Mouse (Mus musculus) limb, embryonic 13.5 days (tissue): ENCODE data around the gene Trim9. TPM values are rescaled to one million over a fixed set of nuclear protein-coding genes. Genes with fewer than 3 reads are reported as not detected.

ENCODE experiments used
- ATAC-seq: fragments of 200-750 bp; cut with Nextera tagmentation; 2 replicates; pipeline ENCODE4 v1.8.0; 2017; ENCODE audit warnings: low read depth, moderate number of reproducible peaks, moderate TSS enrichment; ENCODE audit not compliant: low FRiP score
- H3K27ac ChIP-seq: fragments of 300-500 bp; sonication (generic); 2 replicates; pipeline ENCODE4 v1.5.1; 2015; ENCODE audit warnings: inconsistent platforms, mild to moderate bottlenecking, moderate library complexity
- H3K27me3 ChIP-seq: fragments of 300-500 bp; sonication (generic); 2 replicates; pipeline ENCODE4 v1.6.1; 2015; ENCODE audit warnings: mild to moderate bottlenecking, inconsistent platforms
- H3K36me3 ChIP-seq: fragments of 300-500 bp; sonication (generic); 2 replicates; pipeline ENCODE4 v1.6.1; 2015; ENCODE audit warnings: inconsistent platforms, mild to moderate bottlenecking, moderate library complexity
- H3K4me1 ChIP-seq: fragments of 300-500 bp; sonication (generic); 2 replicates; pipeline ENCODE4 v1.6.1; 2015; ENCODE audit warnings: inconsistent platforms
- H3K4me2 ChIP-seq: fragments of 300-500 bp; sonication (generic); replicated peaks from 2 replicates; pipeline ENCODE4 v1.6.1; 2015; ENCODE audit warnings: inconsistent platforms, mild to moderate bottlenecking, moderate library complexity
- H3K4me3 ChIP-seq: fragments of 300-500 bp; sonication (generic); 2 replicates; pipeline ENCODE4 v1.5.1; 2015; ENCODE audit warnings: moderate library complexity, mild to moderate bottlenecking, inconsistent platforms
- H3K9ac ChIP-seq: fragments of 300-500 bp; sonication (generic); 2 replicates; pipeline ENCODE4 v1.6.1; 2015; ENCODE audit warnings: mild to moderate bottlenecking, inconsistent platforms
- H3K9me3 ChIP-seq: fragments of 300-500 bp; sonication (generic); 2 replicates; pipeline ENCODE4 v1.6.1; 2016; ENCODE audit warnings: inconsistent platforms
- WGBS: fragments of 180-500 bp; shearing (Covaris S2); methylation state at CpG from one replicate; pipeline ENCODE4 v1.1.7; 2015; 5-methylcytosine and 5-hydroxymethylcytosine counted together
- polyA plus RNA-seq: library from polyadenylated mRNA; unstranded; fragments of >200 nt; fragmentation: Nextera tagmentation; extraction: Ambion mirVana; gene quantifications from 2 replicates; pipeline ENCODE4 v1.2.1, GENCODE M21; 2015

Trim9 gene
- 0.74 and 0.93 TPM in 2 replicates for polyA plus RNA-seq

DNA sequence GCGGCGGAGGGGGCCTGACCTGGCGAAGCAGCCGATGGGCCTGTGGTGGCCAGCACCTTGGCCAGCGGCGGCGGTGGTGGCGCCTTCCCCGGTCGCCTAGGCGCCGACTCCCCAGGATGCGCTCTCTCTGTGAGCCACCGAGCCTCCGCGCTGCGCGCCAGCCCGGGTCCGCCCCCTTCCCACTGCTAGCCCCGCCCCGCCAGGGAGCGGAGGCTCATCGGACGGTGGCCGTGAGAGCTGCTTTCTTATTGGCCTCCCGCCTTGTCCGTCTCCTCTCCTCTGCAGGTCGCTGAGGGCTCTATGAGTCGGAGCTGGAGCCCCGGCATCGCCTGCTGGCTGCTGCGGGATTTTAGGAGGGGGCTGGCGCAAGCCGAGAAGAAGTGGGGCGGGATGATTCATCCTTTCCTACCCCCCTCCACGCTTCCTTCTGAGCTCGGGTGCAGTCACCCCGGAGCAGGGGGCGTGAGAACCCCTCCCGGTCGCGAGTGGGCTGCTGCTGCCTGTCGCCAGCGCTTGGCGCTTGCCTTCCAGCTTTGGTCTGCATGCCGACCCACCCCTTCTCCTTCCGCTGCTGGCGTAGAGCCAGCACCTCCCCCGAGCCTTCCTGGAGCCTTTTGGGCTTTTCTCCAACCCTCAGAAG lies at the start of gene Trim9:
Gene Trim9, minus strand, starts transcription at position 413 of the 640 bp plus-strand sequence.
- H3K4me1 ChIP-seq = peaks cover 21% of the 10 kb centered on the region
- peak within 1 kb of the TSS; percentile 64 for H3K4me3 ChIP-seq
- no peaks in the 10 kb centered on the region for H3K9me3 ChIP-seq
- WGBS = under 1% methylated on average over 43 of the region's 50 CpGs
- peak within 1 kb of the TSS; percentile 63 for H3K9ac ChIP-seq
- H3K4me2 ChIP-seq = peak within 1 kb of the TSS; percentile 92
- peaks cover 48% of the 10 kb centered on the region for H3K27me3 ChIP-seq
- peak; percentile 99 for ATAC-seq
- H3K27ac ChIP-seq = no peak within 1 kb of the TSS
- H3K36me3 ChIP-seq = no peaks in the 10 kb centered on the region

DNA sequence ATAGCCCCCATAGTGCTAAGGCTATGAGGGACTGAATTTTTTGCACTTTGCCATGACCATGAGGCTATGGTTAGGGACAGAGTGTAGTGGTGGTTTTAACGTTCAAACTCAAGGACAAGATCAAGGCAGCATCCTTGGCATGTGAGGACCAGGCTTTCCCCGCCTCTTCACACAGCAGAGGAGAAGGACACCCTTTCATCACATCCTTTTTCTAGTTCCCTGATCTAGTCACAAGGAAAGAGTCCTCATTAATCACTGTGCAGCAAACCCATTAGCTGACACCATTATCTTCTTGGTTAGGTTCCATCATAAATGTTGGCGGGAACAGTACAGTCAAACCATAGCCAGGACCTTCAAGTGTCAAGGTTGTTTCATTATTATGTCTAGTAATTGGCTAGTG lies 47.6 kb upstream of the Trim9 start:
- 83% methylated on average over 3 of the region's 3 CpGs for WGBS
- H3K27me3 ChIP-seq = no peaks in the 10 kb centered on the region
- no peak for ATAC-seq
- no peaks in the 10 kb centered on the region for H3K36me3 ChIP-seq
- no peak overlapping the region for H3K27ac ChIP-seq
- no peaks in the 10 kb centered on the region for H3K4me1 ChIP-seq
- no peaks in the 10 kb centered on the region for H3K9me3 ChIP-seq
- H3K9ac ChIP-seq = no peak overlapping the region
- no peak overlapping the region for H3K4me3 ChIP-seq
- H3K4me2 ChIP-seq = no peak overlapping the region

DNA sequence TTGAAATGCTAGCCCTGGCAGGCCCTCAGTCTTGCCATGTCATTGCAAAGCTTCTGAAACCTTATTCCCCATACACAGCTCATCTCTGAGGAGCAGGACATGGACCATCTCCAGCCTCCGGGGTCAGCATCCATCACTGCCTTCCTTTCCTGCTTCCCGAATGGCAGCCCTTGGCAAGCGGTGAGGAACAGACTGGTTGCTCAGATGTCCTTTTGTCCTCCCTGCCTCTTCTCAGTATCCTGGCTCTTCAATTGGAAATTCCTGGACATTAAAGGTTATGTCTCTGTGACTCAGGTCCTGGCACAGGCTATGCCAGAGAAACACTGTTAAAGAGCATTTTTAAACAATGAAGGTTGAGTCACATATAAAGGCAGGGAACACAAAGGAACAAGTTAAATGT lies 43.8 kb upstream of the Trim9 start:
- no peak for ATAC-seq
- no peak overlapping the region for H3K4me2 ChIP-seq
- 84% methylated on average over 3 of the region's 3 CpGs for WGBS
- H3K27me3 ChIP-seq = no peaks in the 10 kb centered on the region
- no peak overlapping the region for H3K9ac ChIP-seq
- H3K9me3 ChIP-seq = no peaks in the 10 kb centered on the region
- H3K27ac ChIP-seq = no peak overlapping the region
- H3K36me3 ChIP-seq = no peaks in the 10 kb centered on the region
- no peak overlapping the region for H3K4me3 ChIP-seq
- no peaks in the 10 kb centered on the region for H3K4me1 ChIP-seq

DNA sequence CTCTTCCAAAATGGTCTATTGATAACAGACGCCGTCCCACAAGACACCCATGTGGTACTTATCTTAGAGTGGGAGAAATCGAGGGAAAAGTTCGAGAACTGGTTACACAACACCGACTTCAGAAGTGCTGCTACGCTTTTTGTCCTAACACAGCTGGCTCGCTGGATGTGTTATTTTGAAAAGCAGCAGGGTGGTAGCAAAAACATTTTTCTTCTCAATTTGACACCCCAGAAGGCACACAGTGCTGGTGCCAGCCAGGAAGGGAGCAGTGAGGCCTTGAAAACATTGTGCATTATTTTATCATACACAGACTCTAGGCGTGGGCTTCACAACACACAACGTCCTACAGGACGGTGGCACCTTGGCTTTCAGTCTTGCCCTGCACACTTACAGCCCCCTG lies 27.6 kb upstream of the Trim9 start:
- ATAC-seq = no peak
- H3K27ac ChIP-seq = no peak overlapping the region
- no peak overlapping the region for H3K4me2 ChIP-seq
- H3K9me3 ChIP-seq = no peaks in the 10 kb centered on the region
- no peak overlapping the region for H3K4me3 ChIP-seq
- H3K36me3 ChIP-seq = no peaks in the 10 kb centered on the region
- no peaks in the 10 kb centered on the region for H3K4me1 ChIP-seq
- no peak overlapping the region for H3K9ac ChIP-seq
- 85% methylated on average over 10 of the region's 10 CpGs for WGBS
- no peaks in the 10 kb centered on the region; the same call in 1 of the 2 replicates for H3K27me3 ChIP-seq

DNA sequence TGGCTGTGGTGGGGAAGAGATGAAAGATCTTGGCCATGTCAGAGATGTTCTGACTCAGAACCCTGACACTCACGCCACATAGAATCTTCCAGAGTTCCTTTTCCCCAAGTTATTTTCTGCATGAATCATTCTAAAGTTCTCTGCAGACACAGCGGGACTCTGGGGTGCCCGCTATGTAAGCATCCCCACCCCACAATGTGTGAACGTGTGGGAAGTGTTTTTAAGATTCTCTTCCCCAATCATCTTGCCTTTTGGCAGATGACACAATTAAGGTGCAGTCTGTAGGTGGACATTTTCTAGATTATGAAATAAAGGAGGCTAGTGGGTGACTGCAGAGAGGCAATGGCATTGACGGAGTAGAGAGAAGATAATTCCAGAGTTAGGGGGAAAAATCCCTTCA lies 25.5 kb upstream of the Trim9 start:
- Histone ChIP-seq H3K27ac (no peak overlapping the region), H3K4me2 (no peak overlapping the region), H3K9ac (no peak overlapping the region), H3K27me3 (no peaks in the 10 kb centered on the region), H3K9me3 (no peaks in the 10 kb centered on the region), H3K36me3 (no peaks in the 10 kb centered on the region), H3K4me3 (no peak overlapping the region), H3K4me1 (peaks cover under 1% of the 10 kb centered on the region; the same call in 1 of the 2 replicates)
- 87% methylated on average over 5 of the region's 5 CpGs for WGBS
- no peak for ATAC-seq

DNA sequence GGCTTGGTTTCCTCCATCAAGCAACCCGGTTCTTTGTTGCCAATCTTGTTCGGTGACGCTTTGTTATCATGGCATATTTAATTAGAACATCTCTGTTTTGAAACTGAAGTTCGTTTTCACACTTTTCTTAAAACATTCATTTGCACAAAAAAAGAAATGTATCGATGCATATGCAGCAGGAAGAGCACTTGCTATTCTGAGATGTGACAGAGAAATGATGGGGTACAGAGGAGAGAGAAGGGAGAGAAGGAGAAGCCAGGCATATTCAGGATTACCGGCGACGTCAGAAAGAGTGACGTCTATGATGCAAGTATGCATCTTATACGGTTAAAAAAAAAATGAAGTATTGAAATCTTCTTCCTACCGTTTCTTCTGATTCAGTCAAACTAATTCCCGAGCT lies 21.9 kb upstream of the Trim9 start:
- H3K4me2 ChIP-seq = no peak overlapping the region
- H3K27me3 ChIP-seq = no peaks in the 10 kb centered on the region
- H3K9ac ChIP-seq = no peak overlapping the region
- no peaks in the 10 kb centered on the region for H3K36me3 ChIP-seq
- no peak overlapping the region for H3K27ac ChIP-seq
- no peak overlapping the region for H3K4me3 ChIP-seq
- ATAC-seq = no peak
- H3K9me3 ChIP-seq = no peaks in the 10 kb centered on the region
- 86% methylated on average over 12 of the region's 12 CpGs for WGBS
- H3K4me1 ChIP-seq = peaks cover 6% of the 10 kb centered on the region

DNA sequence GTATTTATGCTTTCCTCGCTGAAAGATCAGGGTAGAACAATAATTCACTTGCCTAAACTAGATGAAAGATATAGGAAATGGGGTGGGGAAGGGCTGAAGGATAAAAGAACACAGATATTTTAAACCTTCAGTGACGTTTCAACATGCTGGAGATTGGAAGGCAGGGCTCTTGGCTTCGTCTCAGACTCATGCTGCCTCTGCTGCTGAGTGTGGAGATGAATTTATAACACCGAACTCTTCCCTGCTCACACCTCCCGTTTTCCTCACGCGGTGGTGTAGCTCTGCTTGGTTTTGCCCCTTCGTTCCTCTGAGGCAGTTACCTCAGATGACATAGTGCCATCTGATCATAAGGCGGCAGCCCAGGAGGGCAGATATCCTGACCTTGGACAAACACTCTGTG lies 21.4 kb upstream of the Trim9 start:
- no peak for ATAC-seq
- WGBS = 85% methylated on average over 9 of the region's 9 CpGs
- H3K27me3 ChIP-seq = no peaks in the 10 kb centered on the region
- H3K4me1 ChIP-seq = peaks cover 6% of the 10 kb centered on the region
- no peak overlapping the region for H3K4me3 ChIP-seq
- H3K9me3 ChIP-seq = no peaks in the 10 kb centered on the region
- no peak overlapping the region for H3K4me2 ChIP-seq
- no peak overlapping the region for H3K9ac ChIP-seq
- H3K27ac ChIP-seq = no peak overlapping the region
- H3K36me3 ChIP-seq = no peaks in the 10 kb centered on the region

DNA sequence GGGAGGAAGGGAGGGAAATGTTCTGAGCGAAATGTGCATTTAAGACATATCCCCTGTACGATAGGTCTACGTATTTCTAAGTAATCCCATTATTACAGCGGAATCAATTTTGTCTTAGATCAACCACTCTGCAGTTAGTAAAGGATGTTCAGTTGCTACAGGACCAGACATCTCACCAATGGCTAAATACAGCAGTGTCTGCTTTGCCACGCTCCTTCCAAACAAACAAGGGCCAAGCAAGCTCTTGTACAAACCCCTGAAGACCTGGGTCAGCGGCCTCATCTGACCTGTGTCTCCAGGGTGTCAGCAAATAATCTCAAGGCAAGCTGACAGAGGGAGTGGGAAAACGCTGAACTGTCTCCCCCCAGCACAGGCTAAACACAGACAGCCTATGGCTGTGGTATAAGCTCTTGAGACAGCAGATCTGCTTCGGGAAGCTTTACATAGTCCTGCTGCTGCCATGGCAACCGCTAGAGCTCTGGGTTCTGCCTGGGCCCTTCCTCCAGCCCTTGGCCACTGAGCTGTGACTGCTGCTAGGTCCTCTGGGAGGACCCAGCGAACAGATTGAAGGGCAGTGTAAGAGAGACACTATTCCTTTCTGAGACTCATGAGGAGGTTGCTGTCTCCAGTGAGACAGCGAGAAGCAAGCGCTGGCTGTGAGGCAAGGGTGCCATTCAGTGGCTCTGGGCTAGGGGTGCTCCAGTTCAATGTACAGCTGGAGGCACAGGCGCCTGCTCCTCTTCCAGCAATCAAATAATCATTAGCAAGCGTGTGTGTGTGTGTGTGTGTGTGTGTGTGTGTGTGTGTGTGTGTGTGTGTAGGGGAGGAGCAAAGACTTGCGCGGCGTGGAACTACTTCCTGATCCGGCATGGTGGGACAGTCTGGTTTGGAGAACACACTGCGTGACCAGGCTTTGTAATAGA lies 20.2 kb upstream of the Trim9 start:
- H3K27ac ChIP-seq = no peak overlapping the region
- H3K27me3 ChIP-seq = no peaks in the 10 kb centered on the region
- H3K9me3 ChIP-seq = no peaks in the 10 kb centered on the region
- ATAC-seq = peak; percentile 79; the same call in 1 of the 2 replicates
- H3K4me2 ChIP-seq = peak overlapping the region; percentile 47
- no peak overlapping the region for H3K4me3 ChIP-seq
- H3K9ac ChIP-seq = 0 out of 2 replicates have a peak overlapping the region, but pooled peaks have one; percentile 9
- 50% methylated on average over 19 of the region's 19 CpGs for WGBS
- no peaks in the 10 kb centered on the region for H3K36me3 ChIP-seq
- peaks cover 6% of the 10 kb centered on the region for H3K4me1 ChIP-seq

DNA sequence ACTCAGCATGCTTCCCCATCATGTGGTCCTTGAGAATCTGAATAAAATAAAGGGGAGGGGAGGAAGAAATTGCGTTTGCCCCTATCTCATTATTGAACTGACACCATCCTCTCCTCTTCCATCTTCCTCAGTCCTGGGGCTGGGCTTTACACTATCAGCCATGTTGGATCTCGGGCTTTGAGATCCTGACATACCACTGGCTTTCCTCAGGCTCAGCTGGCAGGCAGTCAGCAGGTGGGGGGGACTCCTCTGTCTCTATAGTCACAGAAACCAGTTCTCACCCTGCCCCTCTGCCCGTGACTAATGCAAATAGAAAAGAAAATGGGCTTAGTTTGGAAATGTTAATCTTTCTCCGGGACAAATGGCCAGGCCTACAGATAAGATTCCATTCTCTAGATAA lies 15.6 kb upstream of the Trim9 start:
- H3K27ac ChIP-seq = no peak overlapping the region
- no peaks in the 10 kb centered on the region for H3K36me3 ChIP-seq
- no peaks in the 10 kb centered on the region for H3K27me3 ChIP-seq
- H3K4me1 ChIP-seq = peaks cover 6% of the 10 kb centered on the region
- no peak overlapping the region for H3K4me3 ChIP-seq
- no peak overlapping the region for H3K9ac ChIP-seq
- 49% methylated on average over 4 of the region's 4 CpGs for WGBS
- no peaks in the 10 kb centered on the region for H3K9me3 ChIP-seq
- H3K4me2 ChIP-seq = no peak overlapping the region
- no peak for ATAC-seq

DNA sequence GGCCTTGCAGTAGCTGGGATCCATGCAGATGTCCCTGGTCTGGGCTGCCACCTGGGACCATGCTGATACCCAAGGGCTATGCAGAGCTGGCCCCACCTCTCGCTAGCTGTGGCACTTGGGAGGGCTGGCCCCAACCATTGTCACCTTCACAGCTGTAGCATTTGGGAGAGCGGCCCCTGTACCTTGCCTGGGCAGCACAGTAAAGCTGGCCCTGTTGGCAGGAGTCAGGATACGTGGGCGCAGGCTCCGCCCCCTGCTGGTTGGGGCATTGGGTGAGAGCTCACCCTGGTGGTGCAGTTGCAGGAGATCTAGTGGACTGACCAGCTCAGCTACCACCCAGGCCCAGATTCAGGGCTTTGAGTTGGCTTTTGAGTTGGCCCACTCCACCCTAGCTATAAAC lies 12.9 kb upstream of the Trim9 start:
- H3K4me2 ChIP-seq = no peak overlapping the region
- 85% methylated on average over 5 of the region's 5 CpGs for WGBS

DNA sequence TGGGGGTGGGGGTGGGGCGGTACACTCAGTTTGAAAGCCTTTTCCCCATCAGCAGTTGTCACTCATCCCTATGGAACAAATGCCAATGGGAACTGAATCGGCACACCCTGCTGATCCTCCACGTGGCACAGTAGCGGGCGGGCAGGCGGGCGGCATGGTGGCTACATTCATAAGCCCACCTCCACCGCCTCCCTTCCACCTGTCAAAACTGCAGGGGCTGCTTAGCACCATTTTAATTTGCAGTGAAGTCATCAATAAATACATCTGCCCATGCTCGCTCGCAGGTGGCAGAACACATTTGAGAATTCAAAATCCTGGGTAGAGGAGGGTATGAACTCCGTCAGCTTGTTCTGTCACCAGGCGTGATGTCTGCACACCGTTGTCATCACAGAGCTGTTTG lies 12.0 kb upstream of the Trim9 start:
- 75% methylated on average over 13 of the region's 13 CpGs for WGBS
- H3K36me3 ChIP-seq = no peaks in the 10 kb centered on the region

More for the DNA sequence above, 12.9 kb upstream of the Trim9 start:
- Histone ChIP-seq H3K27ac (no peak overlapping the region), H3K9ac (no peak overlapping the region), H3K9me3 (no peaks in the 10 kb centered on the region), H3K36me3 (no peaks in the 10 kb centered on the region), H3K4me3 (no peak overlapping the region), H3K4me1 (no peaks in the 10 kb centered on the region), H3K27me3 (no peaks in the 10 kb centered on the region)
- no peak for ATAC-seq

DNA sequence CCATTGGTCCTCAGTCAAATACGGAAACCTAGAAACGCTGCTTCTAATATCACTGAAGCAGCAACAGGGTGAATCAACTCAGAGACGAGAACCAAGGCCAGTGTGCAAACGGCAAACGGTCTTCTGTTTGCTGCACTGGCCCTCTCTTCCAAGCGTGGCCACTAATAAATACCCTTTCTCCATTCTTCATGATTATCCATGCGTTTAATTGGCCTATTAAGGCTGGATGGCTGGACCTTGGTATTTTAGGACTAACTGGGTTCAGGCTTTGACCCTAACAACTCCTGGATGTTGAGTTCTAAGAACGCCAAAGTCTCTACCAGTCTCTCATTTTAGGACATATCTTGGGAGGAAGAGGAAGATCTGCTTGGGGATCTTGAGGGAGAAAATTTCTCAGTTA lies 7.5 kb upstream of the Trim9 start:
- no peak overlapping the region for H3K4me3 ChIP-seq
- H3K27me3 ChIP-seq = 0 out of 2 replicates have a peak, but pooled peaks cover 3% of the 10 kb centered on the region
- 73% methylated on average over 8 of the region's 8 CpGs for WGBS
- no peak for ATAC-seq
- no peak overlapping the region for H3K9ac ChIP-seq
- H3K9me3 ChIP-seq = no peaks in the 10 kb centered on the region
- H3K4me1 ChIP-seq = no peaks in the 10 kb centered on the region
- H3K36me3 ChIP-seq = no peaks in the 10 kb centered on the region
- no peak overlapping the region for H3K27ac ChIP-seq
- no peak overlapping the region for H3K4me2 ChIP-seq

More for the DNA sequence above, 12.0 kb upstream of the Trim9 start:
- Histone ChIP-seq H3K4me2 (no peak overlapping the region), H3K4me1 (no peaks in the 10 kb centered on the region), H3K9me3 (no peaks in the 10 kb centered on the region), H3K27me3 (no peaks in the 10 kb centered on the region), H3K4me3 (no peak overlapping the region), H3K27ac (no peak overlapping the region), H3K9ac (no peak overlapping the region)
- no peak for ATAC-seq
